Mouse (Mus musculus): ENCODE data around the gene Sh3pxd2a. TPM values are rescaled to one million over a fixed set of nuclear protein-coding genes. Genes with fewer than 3 reads are reported as not detected.
A peak's percentile ranks its signal among the peaks of the same experiment; 100 is the strongest.

Sh3pxd2a gene
- total and polyA plus RNA-seq, 3 experiments: 1.3 to 4.6 (median 3.2) TPM

- H3K9ac ChIP-seq (ENCODE audit: insufficient read depth, low read depth): peak overlapping the region; percentile 25
- H3K79me2 ChIP-seq (replicated peaks; ENCODE audit: control insufficient read depth, extremely low read depth, insufficient read depth, poor library complexity, severe bottlenecking): no peaks in the 10 kb centered on the region
- H3K27me3 ChIP-seq (replicated peaks): no peaks in the 10 kb centered on the region
- no peak for TF ChIP-seq MEF2A (IDR thresholded peaks at IDR 0.05; ENCODE audit: borderline replicate concordance, low read depth, low read length)
- TF ChIP-seq ETS1 (conservative IDR thresholded peaks at IDR 0.05; ENCODE audit: low read depth, low read length): no peak
- no peak for TF ChIP-seq SMC3 (IDR thresholded peaks at IDR 0.05; ENCODE audit: low read depth, low read length)
- no peak for TF ChIP-seq ZMIZ1 (IDR thresholded peaks at IDR 0.05; ENCODE audit: low read depth, low read length)
- no peak for TF ChIP-seq MAZ (IDR thresholded peaks at IDR 0.05; ENCODE audit: low read depth, low read length)
- no peak for TF ChIP-seq RAD21 (IDR thresholded peaks at IDR 0.05; ENCODE audit: low read depth, low read length)
- no peak for TF ChIP-seq NRF1 (IDR thresholded peaks at IDR 0.05; ENCODE audit: low read depth, low read length)
- no peak for TF ChIP-seq EP300 (IDR thresholded peaks at IDR 0.05; ENCODE audit: low read length)
- TF ChIP-seq ELF1 (IDR thresholded peaks at IDR 0.05; ENCODE audit: low read depth, low read length): no peak
- TF ChIP-seq MAX (IDR thresholded peaks at IDR 0.05; ENCODE audit: low read length): no peak
- no peak for TF ChIP-seq MAFK (IDR thresholded peaks at IDR 0.05; ENCODE audit: insufficient replicate concordance, low read length)
- no peak for TF ChIP-seq TBP (conservative IDR thresholded peaks at IDR 0.05; ENCODE audit: low read depth, low read length)
- in situ Hi-C loops (cut with MboI; ENCODE audit: low pct_ligation_motif_present, low pct_unique_long_range_greater_than_20kb, low sequenced_read_pairs) (no loop called here), dilution Hi-C loops (cut with MboI; ENCODE audit: extremely low pct_ligation_motif_present, extremely low pct_unique_long_range_greater_than_20kb, low sequenced_read_pairs) (no loop called here)
- H3K4me3 ChIP-seq (replicated peaks in 1 of 3; ENCODE audit: low read depth in 2 of 3, low read length in 2 of 3, poor library complexity in 1 of 3): no peak overlapping the region
- H3K9me3 ChIP-seq (replicated peaks; ENCODE audit: low read length): no peaks in the 10 kb centered on the region
- H3K4me2 ChIP-seq (ENCODE audit: insufficient read depth, low read depth, poor library complexity, severe bottlenecking): peak overlapping the region; percentile 71; the same call in 1 of the 2 replicates
- peaks cover 62 to 86% of the 10 kb centered on the region in 2 experiments for H3K4me1 ChIP-seq (ENCODE audit: control insufficient read depth in 1 of 2, insufficient read depth in 2 of 2)
- H3K36me3 ChIP-seq (replicated peaks in 1 of 2; ENCODE audit: control insufficient read depth in 1 of 2, insufficient read depth in 1 of 2, low read length in 1 of 2): no peaks in the 10 kb centered on the region
- DNase-seq (ENCODE audit: extremely low read depth): no peak
- peak overlapping the region; percentile 87 for H3K27ac ChIP-seq (ENCODE audit: insufficient read depth, low read depth)
Observed at GRCm38 (mm10) chr19:47449513-47450227, 14.5 kb downstream of the Sh3pxd2a start.

- dilution Hi-C loops (cut with MboI; ENCODE audit: extremely low pct_ligation_motif_present, extremely low pct_unique_long_range_greater_than_20kb, low sequenced_read_pairs) (no loop called here), in situ Hi-C loops (cut with MboI; ENCODE audit: low pct_ligation_motif_present, low pct_unique_long_range_greater_than_20kb, low sequenced_read_pairs) (no loop called here)
- Histone ChIP-seq H3K4me3 (replicated peaks in 1 of 3; ENCODE audit: low read depth in 2 of 3, low read length in 2 of 3, poor library complexity in 1 of 3) (peak overlapping the region in 1 of 3 experiments; percentile 3), H3K4me1 (ENCODE audit: control insufficient read depth in 1 of 2, insufficient read depth in 2 of 2) (peaks cover 56 to 86% of the 10 kb centered on the region in 2 experiments), H3K79me2 (replicated peaks; ENCODE audit: control insufficient read depth, extremely low read depth, insufficient read depth, poor library complexity, severe bottlenecking) (no peaks in the 10 kb centered on the region), H3K36me3 (replicated peaks in 1 of 2; ENCODE audit: control insufficient read depth in 1 of 2, insufficient read depth in 1 of 2, low read length in 1 of 2) (no peaks in the 10 kb centered on the region), H3K9me3 (replicated peaks; ENCODE audit: low read length) (no peaks in the 10 kb centered on the region), H3K27ac (ENCODE audit: insufficient read depth, low read depth) (peak overlapping the region; percentile 83), H3K27me3 (replicated peaks) (no peaks in the 10 kb centered on the region), H3K9ac (ENCODE audit: insufficient read depth, low read depth) (peak overlapping the region; percentile 25), H3K4me2 (ENCODE audit: insufficient read depth, low read depth, poor library complexity, severe bottlenecking) (peak overlapping the region; percentile 71)
- peak; percentile 58 for DNase-seq (ENCODE audit: extremely low read depth)
- TF ChIP-seq CHD2 (IDR thresholded peaks at IDR 0.05; ENCODE audit: low read length) (no peak; the same call in 1 of the 2 replicates), MEF2A (IDR thresholded peaks at IDR 0.05; ENCODE audit: borderline replicate concordance, low read depth, low read length) (peak; percentile 89), CTCF (conservative IDR thresholded peaks at IDR 0.05 in 1 of 2, IDR thresholded peaks at IDR 0.05 in 1 of 2; ENCODE audit: low read depth in 2 of 2, low read length in 2 of 2) (no peak), IRF4 (IDR thresholded peaks at IDR 0.05; ENCODE audit: low read depth, low read length) (no peak; the same call in none of the 2 replicates), MAX (IDR thresholded peaks at IDR 0.05; ENCODE audit: low read length) (peak; percentile 70), MXI1 (IDR thresholded peaks at IDR 0.05; ENCODE audit: low read depth, low read length) (0 out of 2 replicates have a peak, but pooled peaks have one; percentile 45), MAZ (IDR thresholded peaks at IDR 0.05; ENCODE audit: low read depth, low read length) (no peak), JUND (conservative IDR thresholded peaks at IDR 0.05; ENCODE audit: low read depth, low read length) (no peak), BHLHE40 (IDR thresholded peaks at IDR 0.05; ENCODE audit: low read depth, low read length) (0 out of 2 replicates have a peak, but pooled peaks have one; percentile 21), HCFC1 (IDR thresholded peaks at IDR 0.05; ENCODE audit: low read depth, low read length) (no peak), TCF12 (IDR thresholded peaks at IDR 0.05; ENCODE audit: low read depth, low read length) (peak; percentile 56; the same call in 1 of the 2 replicates)
Observed at GRCm38 (mm10) chr19:47448618-47449151, 15.5 kb downstream of the Sh3pxd2a start.

Measured in CH12.LX (cell line).